Mouse (Mus musculus): ENCODE results near the gene Fibp. TPM values are rescaled to one million over a fixed set of nuclear protein-coding genes. Genes with fewer than 3 reads are reported as not detected.

The Fibp gene
- 100 to 1,000 TPM in 2 of 4 experiments, 10 to 100 TPM in 2; 95.6 to 139 (median 110) TPM for total RNA-seq (2022)

DNA sequence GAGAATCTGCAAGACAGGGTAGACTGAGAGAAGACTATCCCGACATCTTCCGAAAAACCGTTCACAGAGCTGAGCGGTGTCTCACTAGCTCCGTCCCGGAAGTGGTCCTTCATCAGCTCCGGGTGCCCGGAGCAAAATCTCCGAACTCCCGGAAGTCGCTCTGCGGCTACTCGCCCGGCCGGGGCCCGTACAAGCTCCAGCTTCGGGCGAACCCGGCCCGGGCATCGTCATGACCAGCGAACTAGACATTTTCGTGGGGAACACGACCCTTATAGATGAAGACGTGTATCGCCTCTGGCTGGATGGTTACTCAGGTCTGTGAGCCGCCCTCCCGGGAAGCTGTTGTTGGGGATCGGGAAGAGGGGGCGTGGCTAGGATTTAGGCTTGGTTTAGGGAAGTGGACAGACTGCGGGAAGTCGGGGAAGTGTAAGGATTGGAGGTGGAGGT is at the start of gene Fibp:
Fibp (plus strand) TSS at position 151 of the 447 bp plus-strand sequence.
- peak; percentile 82 for DNase-seq

DNA sequence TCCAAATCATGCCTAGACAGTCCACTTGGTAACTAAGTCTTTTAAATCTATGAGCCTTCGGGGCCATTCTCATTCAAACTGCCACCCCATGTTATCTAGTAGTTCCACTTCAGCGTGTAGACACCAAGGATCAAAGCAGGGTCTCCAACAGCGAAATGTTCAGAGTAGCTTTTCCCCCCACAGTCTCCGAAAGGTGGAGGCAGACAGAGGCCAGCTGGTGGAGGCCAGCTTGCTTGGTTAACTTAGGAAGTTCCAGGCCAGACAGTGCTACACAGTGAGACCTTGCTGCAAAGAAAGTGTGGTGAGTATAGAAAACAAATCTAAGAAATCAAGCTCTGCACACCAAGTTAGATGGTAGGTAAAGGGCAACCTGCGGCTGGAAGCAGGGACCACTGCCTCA is 49.8 kb upstream of the Fibp start:
- no peak for DNase-seq

DNA sequence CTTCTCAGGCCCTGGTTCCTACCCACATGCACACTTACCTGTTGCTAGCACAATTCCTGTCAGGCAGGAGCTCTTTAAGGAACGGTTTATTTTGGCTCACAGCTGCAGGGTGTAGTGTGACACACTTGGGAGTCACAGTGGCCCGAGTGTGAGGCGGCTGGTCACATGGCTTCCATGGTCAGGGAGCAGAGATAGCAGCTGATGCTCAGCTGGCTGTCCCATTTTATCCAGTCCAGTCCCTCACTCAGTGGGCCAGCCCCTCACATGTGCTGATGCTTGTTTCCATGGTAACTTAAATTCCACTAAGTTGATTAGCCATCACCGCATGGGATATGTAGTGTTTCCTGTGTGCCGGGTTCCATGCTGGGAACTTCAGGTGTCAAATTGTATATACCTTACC is 48.5 kb upstream of the Fibp start:
- no peak for DNase-seq

DNA sequence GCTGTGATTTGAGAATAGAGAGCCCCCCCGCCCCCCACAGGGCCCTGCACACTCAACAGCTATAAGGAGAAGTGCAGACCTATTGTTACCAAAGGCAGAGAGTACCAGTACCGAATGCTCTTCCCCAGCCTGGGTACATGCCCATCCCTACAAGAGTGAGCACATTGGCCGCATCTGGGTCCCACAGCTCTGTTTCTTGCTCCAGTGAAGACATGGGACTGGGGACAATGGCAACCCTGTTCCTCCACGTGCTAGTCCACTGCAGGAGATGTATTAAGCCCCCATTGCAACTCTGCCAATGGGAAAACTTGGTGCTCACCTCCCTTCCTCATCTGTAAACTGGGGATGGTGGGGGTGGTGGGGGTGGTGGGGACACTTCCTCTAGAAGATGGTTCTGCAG is 46.6 kb upstream of the Fibp start:
- no peak for DNase-seq

DNA sequence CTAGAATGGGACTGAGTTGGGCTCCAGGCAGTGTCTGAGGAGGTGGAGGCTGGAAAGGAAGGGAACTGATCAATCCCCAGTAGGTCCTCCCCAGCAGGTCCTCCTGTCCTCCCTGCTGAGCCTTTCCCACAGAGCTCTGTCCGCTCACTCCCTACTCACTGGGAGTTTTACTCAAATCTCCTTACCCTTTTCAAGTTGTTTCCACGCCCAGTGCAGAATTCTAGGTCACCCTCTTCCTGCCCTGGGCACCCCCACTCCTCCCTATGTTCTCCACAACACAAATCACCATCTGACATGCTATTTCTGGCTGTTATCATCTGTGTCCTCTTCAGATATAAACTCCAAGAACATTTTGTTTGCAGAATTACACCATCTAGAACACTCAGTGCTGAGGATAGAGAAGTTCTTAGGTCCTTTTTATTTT is 45.9 kb upstream of the Fibp start:
- no peak for DNase-seq

DNA sequence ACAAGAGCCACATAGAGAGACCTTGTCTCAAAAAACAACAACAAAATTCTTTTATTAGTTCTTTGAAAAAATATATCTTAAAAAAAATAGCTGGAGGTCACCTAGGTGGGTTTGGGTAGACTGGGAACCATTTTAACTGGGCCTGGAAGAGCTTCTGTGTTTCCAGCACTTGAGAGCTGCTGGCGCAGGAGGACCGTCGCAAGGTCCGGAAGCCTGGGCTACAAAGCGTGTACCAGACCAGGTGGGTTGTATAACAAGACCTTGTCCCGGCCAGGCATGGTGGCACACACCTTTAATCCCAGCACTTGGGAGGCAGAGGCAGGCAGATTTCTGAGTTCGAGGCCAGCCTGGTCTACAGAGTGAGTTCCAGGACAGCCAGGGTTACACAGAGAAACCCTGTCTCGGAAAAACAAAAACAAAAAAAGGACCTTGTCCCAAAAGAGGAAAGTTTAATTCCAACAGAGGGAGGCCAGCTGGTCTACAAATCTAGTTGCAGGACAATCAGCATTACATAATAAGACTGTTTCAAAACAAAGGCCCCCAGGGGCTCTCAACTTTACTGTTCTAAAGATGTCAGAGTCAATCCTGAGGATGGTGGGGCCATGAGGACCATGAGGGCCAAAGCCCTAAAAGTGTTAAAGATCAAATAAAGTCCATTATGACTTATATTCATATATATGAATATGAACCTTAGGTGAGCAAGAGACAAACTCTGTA is 41.5 kb upstream of the Fibp start:
- DNase-seq: no peak

DNA sequence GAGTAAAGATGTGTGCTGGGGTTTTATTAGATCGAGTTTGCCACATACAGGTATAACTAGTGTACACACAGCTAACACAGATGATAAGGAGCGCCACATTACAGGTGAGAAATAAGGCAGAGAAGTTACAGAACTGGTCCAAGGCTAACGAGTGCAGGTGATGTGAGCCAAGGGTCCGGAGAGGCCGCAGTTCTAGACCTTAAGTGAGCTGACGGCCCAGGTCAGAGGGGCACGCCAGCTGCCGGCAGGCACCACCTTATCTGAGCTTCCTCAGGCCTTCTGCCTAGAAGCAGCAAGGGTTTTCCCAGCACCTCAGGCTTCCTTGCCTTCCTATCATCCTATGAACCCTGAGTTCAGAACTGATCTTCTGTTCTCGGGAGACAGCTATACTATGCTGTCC is 40.8 kb upstream of the Fibp start:
- DNase-seq: no peak

DNA sequence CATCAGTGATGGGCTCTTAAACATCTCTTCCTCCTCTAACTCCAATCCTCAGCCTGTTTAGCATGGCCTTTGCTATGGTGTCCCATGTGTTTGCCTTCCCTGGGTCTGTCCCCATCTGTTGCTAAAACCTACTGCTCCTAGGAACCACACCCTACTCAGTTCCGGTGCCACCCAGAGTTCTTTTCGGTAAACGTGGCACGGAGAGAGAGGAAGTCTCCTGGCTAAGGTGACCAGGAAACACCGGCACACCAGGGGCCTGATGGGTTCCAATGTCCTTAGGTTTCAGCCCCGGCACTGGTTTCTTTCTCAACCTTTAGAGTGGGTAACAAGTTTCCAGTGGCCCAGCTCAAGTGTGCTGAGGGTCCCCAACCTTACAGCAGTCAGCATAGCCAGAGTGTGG is 39.8 kb upstream of the Fibp start:
- DNase-seq: no peak

DNA sequence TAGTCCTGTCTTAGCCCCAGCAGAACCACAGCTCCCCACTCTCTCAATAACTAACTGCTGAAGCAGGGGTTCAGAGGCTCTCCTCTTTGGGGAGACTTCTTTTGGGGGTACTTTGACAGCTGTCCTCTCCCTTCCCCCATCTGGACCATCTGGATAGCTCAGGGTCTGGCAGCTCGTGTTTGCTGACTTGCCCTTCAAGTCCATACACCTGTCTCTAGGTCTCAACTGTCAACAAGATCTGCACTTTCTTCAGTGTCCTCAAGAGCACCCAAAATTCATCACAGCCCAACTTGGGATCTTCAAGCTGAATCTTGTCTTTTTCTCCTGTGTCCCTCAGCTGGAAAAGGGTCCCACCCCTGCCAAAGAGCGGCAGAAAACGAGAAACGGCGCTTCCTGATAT is 38.6 kb upstream of the Fibp start:
- DNase-seq: no peak

DNA sequence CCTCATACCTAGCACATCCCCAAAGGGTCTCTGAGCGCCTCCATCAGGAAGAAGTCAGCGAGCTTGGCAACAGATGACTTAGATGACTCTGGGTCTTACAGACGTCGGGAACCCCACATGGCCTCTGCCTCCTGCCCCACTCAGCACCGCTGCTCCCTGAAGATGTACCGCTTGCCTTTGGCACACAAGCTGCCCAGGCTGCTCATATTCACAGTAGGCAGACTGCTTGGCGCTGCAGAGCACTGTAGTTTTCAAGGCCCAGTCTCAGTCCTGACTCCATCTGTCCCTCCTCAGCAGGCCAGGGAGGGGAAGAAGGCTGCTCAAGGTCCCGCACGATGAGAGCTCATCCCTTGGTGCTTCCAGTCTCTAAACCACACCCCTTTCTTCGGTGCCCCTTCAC is 38.1 kb upstream of the Fibp start:
- DNase-seq: no peak

DNA sequence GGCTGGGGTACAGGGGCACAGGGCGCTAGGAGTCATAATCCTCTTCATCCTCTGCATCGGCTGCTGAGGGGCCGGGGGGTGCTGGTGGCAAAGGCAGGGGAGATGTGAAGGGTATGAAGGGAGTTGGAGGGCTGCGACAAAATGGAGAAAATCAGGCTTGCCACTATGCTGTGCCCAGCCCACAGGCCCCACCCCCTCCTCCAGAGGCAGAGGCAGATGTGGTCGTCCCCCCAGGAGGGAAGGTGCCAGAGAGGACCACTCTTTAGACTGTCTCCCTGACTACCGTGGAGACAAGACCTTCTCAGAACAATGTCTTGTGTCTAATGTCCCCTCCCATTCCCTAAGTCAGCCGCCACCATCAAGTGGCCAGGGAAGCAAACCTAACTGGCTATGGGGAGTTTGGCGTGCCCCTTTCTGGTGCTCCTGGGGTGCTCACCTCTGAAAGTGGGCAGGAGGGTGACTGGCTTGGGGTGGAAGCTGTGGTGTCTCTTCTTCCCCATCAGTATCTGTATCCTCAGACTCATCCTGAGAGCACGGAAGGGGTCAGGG is 37.4 kb upstream of the Fibp start:
- DNase-seq: no peak

DNA sequence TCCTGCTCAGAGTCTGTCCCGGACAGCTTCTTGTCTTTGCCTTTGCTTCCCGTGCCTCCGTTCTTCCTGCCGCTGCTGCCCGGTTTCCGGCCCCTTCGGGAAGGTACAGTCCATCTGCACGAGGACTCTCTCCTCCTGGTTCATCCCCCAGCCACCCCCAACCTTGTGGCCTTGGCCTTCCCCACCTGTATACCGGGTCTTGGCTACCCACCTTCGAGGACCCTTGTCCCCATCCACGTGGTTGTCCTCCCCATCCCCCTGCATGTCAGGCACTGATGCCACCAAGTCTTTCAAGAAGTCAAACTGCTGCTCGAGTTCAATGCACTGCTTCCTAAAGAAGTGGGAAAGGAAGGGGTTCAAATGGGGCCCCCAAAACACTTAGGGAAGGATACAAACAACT is 36.9 kb upstream of the Fibp start:
- no peak for DNase-seq

DNA sequence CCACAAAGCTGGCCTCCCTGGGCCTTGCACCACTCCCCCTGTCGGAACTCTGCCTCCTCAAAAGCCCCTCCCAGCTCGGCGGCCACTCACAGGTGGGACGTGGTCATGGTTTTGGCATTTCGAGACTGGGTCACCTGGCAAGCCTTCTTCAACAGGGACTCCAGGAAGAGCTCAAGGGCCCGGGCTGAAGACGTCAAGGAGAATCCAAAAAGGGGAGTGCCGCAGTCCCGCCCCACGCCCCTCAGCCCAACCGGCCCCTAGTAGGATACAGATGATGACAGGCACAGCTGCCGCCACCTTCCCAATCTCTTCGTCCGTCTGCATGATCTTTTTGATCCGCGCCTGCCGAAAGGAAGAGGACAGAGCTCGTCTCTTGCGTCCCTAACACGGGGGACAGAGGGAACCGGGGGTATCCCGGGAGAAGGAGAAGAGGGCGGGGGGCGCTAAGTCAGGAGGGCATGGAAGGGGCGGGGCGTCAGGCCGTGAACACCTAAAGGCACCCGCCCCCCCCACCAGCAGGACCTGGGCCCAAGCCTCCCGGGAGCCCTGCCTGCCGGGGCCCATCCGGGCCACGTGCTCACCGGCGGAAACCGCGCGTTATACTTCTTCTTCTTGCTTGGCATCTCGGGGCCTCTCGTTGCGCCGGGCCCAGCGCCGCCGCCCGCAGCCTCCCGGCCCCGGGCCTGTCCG is 36.2 kb upstream of the Fibp start:
- peak; percentile 74 for DNase-seq

DNA sequence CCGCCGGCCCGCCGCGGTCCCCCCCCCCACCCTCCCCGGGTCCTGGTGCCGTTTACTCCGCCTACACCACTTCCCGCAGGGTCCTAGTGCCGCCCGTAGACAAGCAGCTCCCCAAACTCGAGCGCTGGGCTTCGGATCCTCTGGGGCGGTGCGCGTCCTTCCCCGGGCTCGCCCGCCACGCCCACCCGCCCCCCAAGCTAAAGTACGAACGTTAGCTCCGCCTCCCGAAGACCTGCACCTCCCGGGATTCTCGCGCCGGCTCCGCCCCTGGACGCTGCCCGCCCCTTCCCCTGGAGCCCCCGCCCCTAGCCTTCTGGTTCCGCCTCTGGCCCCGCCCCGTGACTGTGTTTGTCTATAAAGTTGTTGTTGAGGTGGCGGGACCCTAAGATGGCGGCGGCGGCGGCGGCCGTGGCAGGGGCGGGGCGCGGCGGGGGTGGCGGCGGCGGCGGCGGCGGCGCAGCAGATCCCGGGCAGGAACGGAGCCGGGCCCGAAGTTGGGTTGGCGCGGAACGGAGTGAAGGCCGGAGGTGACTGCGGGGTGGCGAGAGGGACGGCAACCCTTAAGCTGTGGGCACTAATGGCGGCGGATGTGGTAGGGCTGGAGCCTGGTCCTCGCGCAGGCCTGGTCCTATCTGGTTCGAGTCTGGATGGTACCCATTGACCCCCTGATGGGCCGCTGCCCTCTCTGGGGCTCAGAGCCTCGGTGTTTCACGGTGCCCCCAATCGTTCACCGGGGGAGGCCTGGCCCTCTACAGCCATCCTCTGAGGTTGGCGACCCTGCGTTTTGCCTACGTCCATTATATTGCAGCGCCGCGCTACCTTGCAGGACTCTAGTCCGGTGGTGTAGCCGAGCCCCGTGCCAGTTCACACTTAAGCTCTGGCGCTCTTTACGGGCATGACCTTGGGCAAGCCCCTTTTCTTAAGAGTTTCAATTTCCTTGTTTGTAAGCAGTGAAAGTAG is 35.4 kb upstream of the Fibp start, which contains the start of the genes Drap1 and AI837181:
Drap1 (minus strand) TSS at position 198 of the 960 bp plus-strand sequence.
AI837181 (plus strand) TSS at position 363 of the 960 bp plus-strand sequence.
- peak; percentile 89 for DNase-seq

DNA sequence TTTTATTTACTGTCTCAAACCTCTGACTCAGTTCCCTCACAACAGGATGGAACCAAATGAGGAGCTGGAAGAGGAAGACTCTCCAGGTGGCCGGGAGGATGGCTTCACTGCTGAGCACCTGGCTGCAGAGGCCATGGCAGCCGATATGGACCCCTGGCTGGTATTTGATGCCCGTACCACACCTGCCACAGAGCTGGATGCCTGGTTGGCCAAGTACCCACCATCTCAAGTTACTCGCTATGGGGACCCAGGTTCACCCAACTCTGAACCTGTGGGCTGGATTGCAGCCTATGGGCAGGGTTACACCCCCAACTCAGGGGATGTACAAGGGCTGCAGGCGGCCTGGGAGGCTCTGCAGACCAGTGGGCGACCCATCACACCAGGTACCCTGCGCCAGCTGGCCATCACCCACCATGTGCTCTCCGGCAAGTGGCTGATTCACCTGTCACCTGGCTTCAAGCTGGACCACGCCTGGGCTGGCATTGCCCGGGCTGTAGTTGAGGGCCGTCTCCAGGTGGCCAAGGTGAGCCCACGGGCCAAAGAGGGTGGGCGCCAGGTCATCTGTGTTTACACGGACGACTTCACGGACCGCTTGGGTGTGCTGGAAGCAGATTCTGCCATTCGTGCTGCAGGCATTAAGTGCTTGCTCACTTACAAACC is 34.4 kb upstream of the Fibp start:
- no peak for DNase-seq

DNA sequence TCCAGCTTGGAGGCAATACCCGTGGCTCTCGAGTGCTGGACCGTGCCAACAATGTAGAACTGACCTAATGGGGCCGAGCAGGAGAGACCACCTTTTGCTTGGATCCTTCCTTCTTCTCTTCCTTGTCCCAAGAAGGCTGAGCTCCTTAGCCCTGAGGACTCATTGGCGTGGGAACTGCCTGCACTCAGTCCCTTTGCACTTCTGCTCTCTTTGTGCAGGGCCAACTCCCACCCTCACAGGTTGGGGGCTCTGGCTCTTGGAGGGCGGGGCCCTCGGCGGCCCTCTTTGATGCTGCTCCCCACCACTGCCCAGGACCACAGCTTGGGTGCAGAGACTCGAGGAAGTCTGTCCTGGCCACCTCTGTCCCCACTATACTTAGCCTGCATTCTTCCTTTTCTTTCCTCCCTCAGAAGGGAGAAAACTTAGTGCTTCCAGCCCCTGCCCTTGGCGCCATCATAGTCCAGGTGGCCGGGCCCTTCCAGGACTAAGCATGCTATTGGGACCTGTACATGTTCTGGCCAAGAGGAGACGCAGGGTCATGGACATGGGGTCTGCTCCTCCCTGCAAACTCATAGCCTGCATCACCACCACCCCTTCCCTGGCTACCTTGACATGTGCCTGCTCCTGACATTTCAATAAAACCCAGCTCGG is 33.6 kb upstream of the Fibp start:
- DNase-seq: no peak

DNA sequence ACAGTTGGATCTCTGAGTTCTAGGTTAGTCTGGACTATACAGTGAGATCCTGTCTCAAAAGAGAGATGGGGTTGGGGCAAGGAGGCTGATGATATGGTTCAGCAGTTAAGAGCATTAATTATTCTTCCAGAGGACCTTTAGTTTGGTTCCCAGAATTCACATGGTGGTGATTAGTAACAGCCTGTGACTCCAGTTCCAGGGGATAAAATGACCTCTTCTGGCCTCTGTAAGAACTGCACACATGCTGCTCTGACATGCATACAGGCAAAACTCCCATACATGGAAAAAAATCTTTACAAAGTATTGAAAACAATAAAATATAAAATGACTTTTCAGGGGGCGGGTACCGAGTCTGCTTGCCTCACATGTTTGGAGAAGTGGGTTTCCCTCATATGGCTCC is 32.3 kb upstream of the Fibp start:
- DNase-seq: no peak

DNA sequence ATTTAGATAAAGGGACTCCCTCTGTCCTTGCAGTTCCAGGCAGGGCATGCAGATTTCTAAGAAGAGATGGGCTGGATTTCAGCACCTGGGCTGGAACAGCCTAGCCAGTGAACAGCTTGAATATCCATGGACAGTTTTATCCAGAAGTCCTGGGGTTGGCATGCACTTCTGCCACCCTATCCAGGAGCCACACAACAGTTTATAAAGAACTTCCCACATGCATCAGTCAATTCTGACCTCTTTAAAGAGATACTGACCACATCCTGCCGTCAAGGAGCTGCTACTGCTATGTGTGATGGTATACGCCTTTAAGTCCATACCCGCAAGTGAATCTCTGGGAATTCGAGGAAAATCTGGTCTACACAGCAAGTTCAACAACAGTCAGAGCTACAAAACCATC is 31.2 kb upstream of the Fibp start:
- DNase-seq: no peak

DNA sequence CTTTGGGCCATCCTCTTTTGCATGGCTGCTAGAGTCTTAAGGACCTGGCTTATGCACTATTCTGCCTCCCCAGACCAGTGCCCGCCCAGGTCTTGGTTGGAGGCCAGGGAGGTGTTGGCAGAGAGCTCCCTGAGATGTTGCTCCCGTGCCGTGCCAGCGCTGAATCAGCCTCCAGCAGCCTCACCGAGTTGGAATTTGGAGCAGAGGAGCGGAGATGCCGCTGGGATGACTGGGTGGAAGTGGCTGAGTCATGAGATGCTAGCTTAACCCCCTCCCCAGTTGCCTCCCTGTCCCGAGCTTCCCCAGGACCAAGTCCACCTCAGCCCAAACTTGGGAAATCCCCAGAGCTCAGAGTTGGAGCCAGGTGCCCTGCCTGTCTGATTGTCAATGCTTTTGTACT is 30.6 kb upstream of the Fibp start:
- peak; percentile 87 for DNase-seq

DNA sequence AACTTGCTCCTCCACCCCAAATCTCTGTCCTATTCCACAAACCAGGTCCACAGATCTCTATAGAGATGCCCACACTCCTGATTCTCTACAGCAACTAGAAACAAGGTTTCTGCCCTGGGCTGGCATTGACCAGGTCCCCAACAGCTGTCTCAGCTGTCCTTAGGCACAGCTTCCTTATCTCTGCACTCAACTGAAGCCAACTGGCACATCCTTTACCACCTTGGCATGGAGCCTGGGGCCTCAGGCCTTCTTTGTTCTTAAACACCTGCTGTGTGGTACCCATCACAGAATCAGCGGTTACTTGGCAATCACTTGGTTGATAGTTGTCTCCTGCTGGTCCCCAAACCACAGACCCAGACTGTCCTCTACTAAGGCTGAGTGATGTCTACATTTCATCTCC is 30.0 kb upstream of the Fibp start:
- no peak for DNase-seq

DNA sequence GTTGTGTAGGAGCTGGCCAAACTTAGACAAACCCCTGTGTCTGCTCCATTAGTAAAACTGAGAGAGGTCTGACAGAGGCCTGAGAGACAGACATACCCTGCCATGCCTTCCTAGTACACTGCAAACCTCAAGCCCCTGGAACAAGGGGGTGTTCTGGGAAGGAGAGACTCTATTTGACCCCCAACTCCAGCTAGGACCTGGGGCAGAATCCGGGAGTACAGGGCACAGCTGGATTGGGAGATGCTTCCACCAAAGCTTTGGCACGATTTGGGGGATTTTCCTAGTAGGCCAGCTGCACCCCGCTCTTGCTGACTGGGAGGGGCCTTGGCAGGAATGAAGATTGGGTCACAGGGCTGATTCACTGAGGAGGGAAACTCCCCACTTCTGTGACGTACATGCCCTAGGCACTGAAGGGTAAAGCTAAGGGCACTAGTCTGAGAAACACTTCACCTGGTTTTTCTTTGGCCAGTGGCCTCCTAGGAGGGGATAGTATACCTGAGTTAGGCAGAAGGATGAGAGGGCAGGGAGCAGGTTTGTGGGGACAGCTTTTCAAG is 28.4 kb upstream of the Fibp start:
- DNase-seq: no peak

Data from adrenal gland, adult 8-10 months (tissue).